Mouse (Mus musculus): ENCODE results near the gene Ankmy2. TPM values are rescaled to one million over a fixed set of nuclear protein-coding genes. Genes with fewer than 3 reads are reported as not detected.

Ankmy2 gene
- polyA plus RNA-seq, 1 experiment from 2014 or later: 36.4 TPM

Other genes starting within 250 kb of the Ankmy2 start
- not detected in 2 replicates for gene Agr3, start 231.5 kb upstream of the Ankmy2 start, polyA plus RNA-seq (2014; fragmentation: Nextera tagmentation; extraction: Ambion mirVana)
- gene Agr2, start 164.2 kb upstream of the Ankmy2 start, polyA plus RNA-seq (2014; fragmentation: Nextera tagmentation; extraction: Ambion mirVana): 2.1 and 2.8 TPM in 2 replicates
- gene Tspan13, start 114.6 kb upstream of the Ankmy2 start, polyA plus RNA-seq (2014; fragmentation: Nextera tagmentation; extraction: Ambion mirVana): 92.9 and 99.7 TPM in 2 replicates
- gene Bzw2, start 966 bp downstream of the Ankmy2 start, polyA plus RNA-seq (2014; fragmentation: Nextera tagmentation; extraction: Ambion mirVana): 243 and 256 TPM in 2 replicates
- not detected in 2 replicates for gene Lrrc72, start 96.3 kb downstream of the Ankmy2 start, polyA plus RNA-seq (2014; fragmentation: Nextera tagmentation; extraction: Ambion mirVana)
- gene Sostdc1, start 157.0 kb downstream of the Ankmy2 start, polyA plus RNA-seq (2014; fragmentation: Nextera tagmentation; extraction: Ambion mirVana): 42.9 and 50.1 TPM in 2 replicates
- 12.5 and 16.7 TPM in 2 replicates for gene Ispd, start 224.3 kb downstream of the Ankmy2 start, polyA plus RNA-seq (2014; fragmentation: Nextera tagmentation; extraction: Ambion mirVana)
- gene D630036H23Rik, start 225.1 kb downstream of the Ankmy2 start, polyA plus RNA-seq (2014; fragmentation: Nextera tagmentation; extraction: Ambion mirVana): 0.77 and 2.8 TPM in 2 replicates